Mouse (Mus musculus) hindbrain, embryonic 14.5 days (tissue): ENCODE data around the gene Opcml. TPM values are rescaled to one million over a fixed set of nuclear protein-coding genes. Genes with fewer than 3 reads are reported as not detected.

Experiments used
- ATAC-seq: fragments of 200-750 bp; cut with Nextera tagmentation; 2 replicates; pipeline ENCODE4 v1.8.0; 2017; ENCODE audit warnings: moderate number of reproducible peaks, mild to moderate bottlenecking, moderate TSS enrichment, moderate library complexity; ENCODE audit not compliant: low FRiP score
- DNase-seq: peaks from one replicate; pipeline ENCODE4 v3.0.0-alpha.2; 2015; ENCODE audit warnings: low spot score
- H3K27ac ChIP-seq: fragments of 300-500 bp; sonication (generic); 2 replicates; pipeline ENCODE4 v1.5.1; 2014; ENCODE audit warnings: mild to moderate bottlenecking, moderate library complexity
- H3K27me3 ChIP-seq: fragments of 300-500 bp; sonication (generic); 2 replicates; pipeline ENCODE4 v1.6.1; 2014; ENCODE audit warnings: mild to moderate bottlenecking, low read length, mixed read lengths; ENCODE audit not compliant: control insufficient read depth, insufficient read depth
- H3K36me3 ChIP-seq: fragments of 300-500 bp; sonication (generic); replicated peaks from 2 replicates; pipeline ENCODE4 v1.6.1; 2014; ENCODE audit not compliant: control insufficient read depth, insufficient read depth
- H3K4me1 ChIP-seq: fragments of 300-500 bp; sonication (generic); replicated peaks from 2 replicates; pipeline ENCODE4 v1.6.1; 2014; ENCODE audit warnings: antibody characterized with exemption, low read length, mixed read lengths; ENCODE audit not compliant: control insufficient read depth, insufficient read depth
- H3K4me2 ChIP-seq: fragments of 300-500 bp; sonication (generic); replicated peaks from 2 replicates; pipeline ENCODE4 v1.6.1; 2014; ENCODE audit warnings: mild to moderate bottlenecking, moderate library complexity
- H3K4me3 ChIP-seq: fragments of 300-500 bp; sonication (generic); replicated peaks from 2 replicates; pipeline ENCODE4 v1.5.1; 2014; ENCODE audit warnings: mild to moderate bottlenecking, low read length
- H3K9ac ChIP-seq: fragments of 300-500 bp; sonication (generic); 2 replicates; pipeline ENCODE4 v1.6.1; 2014
- H3K9me3 ChIP-seq: fragments of 300-500 bp; sonication (generic); 2 replicates; pipeline ENCODE4 v1.6.1; 2016; ENCODE audit warnings: low read length; ENCODE audit not compliant: control insufficient read depth
- whole genome bisulfite sequencing: fragments of 180-500 bp; shearing (Covaris S2); extraction: QIAGEN DNeasy Blood & Tissue Kit; methylation state at CpG from one replicate; pipeline ENCODE4 v1.1.7; 2014; 5-methylcytosine and 5-hydroxymethylcytosine counted together
- polyA plus RNA-seq: library from polyadenylated mRNA; unstranded; fragments of >200 nt; fragmentation: Nextera tagmentation; extraction: Ambion mirVana; gene quantifications from 2 replicates; pipeline ENCODE4 v1.2.1, GENCODE M21; 2014

Opcml gene
- polyA plus RNA-seq, 1 experiment from 2014 or later, result 42.9 TPM

DNA sequence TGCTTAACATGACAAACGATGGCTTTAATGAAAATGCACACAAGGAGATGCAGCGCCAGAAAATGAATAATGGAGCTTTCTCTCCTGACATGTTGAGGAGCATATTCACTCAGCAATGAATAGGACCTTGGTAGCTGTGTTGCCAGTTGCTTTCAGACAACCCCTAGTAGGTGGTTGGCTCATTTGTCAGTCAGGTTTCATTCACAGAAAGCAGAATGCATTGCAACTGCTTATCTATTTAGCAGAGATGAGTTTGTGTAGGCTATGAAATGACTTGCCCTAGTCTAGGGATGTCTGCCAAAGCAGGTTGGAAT lies 574.5 kb downstream of the Opcml start:
- peaks cover 11% of the 10 kb centered on the region for H3K4me1 ChIP-seq
- H3K36me3 ChIP-seq, result no peaks in the 10 kb centered on the region
- H3K27me3 ChIP-seq, result no peaks in the 10 kb centered on the region
- no peak overlapping the region for H3K4me3 ChIP-seq
- H3K9ac ChIP-seq, result no peak overlapping the region
- peak; percentile 35 for DNase-seq
- H3K27ac ChIP-seq, result peak overlapping the region; percentile 56; the same call in 1 of the 2 replicates
- 54% methylated on average over 2 of the region's 2 CpGs for WGBS
- peak; percentile 65; the same call in 1 of the 2 replicates for ATAC-seq
- no peak overlapping the region for H3K4me2 ChIP-seq
- H3K9me3 ChIP-seq, result no peaks in the 10 kb centered on the region

DNA sequence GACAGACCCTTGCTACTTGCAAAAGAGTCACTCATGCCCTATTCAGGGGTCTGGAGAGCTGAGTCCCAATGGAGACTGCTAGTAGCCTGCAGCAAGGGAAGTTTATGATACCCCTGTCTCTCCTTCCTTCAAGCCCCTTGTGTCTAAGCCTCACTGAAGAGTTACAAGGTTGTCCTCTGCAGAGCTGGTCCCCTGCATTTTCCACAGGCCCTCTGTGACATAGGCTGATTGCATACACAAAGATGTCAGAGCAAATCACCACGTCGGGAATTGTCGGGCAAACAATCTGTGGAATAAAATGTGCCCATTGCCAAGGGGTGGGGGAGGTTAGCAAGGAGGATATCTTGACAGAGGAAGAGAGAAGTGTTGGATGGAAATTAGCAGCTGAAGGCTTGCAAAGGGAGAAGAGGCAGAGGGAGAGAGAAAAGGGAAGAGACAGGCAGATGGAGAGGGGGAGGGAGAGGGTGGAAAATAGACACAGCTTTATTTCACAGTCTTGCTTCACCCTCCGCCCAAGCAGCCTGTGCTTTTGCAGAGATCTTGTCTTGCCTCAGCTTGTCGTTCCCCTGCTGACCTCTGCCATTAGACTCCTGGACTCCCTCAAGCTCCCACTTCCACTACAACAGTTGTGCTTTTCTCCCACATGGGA lies 596.1 kb downstream of the Opcml start:
- Histone ChIP-seq H3K4me1 (no peaks in the 10 kb centered on the region; the same call in 1 of the 2 replicates), H3K36me3 (no peaks in the 10 kb centered on the region), H3K27ac (no peak overlapping the region), H3K9ac (no peak overlapping the region), H3K9me3 (no peaks in the 10 kb centered on the region), H3K27me3 (no peaks in the 10 kb centered on the region), H3K4me3 (no peak overlapping the region), H3K4me2 (no peak overlapping the region)
- 51% methylated on average over 5 of the region's 5 CpGs for WGBS
- ATAC-seq, result no peak
- DNase-seq, result no peak

DNA sequence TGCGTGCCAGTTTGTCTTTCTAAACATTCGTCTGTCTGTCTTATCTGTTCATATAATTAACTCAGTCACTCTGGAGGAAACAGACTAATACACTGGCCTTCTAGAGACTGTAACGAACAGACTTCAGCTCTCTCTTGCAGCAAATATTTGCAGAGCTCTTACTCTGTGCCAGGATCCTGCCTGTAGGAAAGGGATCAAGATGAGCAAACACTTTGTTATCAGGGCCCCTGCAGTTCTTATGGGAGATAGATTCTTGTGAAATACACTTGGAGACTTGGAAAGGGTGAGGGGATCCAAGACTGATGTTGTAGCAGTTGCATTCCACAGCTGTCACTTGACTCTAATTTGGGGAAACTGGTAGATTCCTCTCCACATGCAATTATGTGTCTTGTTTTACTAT lies 604.6 kb downstream of the Opcml start:
- no peaks in the 10 kb centered on the region for H3K9me3 ChIP-seq
- H3K4me3 ChIP-seq, result no peak overlapping the region
- H3K27ac ChIP-seq, result no peak overlapping the region
- no peak overlapping the region for H3K9ac ChIP-seq
- no peak overlapping the region for H3K4me2 ChIP-seq
- 55% methylated on average over 2 of the region's 3 CpGs for WGBS
- no peak for ATAC-seq
- no peak for DNase-seq
- H3K27me3 ChIP-seq, result no peaks in the 10 kb centered on the region
- no peaks in the 10 kb centered on the region for H3K4me1 ChIP-seq
- no peaks in the 10 kb centered on the region for H3K36me3 ChIP-seq

DNA sequence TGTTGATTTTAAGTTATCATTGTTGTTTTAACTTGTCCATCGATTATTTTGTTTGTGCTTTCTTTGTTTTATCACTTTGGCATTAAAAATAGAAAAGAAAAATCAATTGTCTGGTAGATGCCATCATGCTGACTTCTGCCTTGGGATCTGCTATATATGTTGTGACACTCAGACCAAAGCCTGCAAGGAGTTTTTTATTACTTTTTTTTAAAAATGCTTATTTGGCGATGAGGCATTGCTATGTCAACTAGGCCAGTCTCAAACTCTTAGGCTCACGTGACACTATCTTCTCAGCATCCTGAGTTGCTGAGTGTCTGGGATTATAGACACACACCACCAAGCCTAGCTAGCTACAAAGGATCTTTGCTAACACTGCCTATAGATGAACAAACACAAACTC lies 605.1 kb downstream of the Opcml start:
- H3K36me3 ChIP-seq, result no peaks in the 10 kb centered on the region
- H3K27me3 ChIP-seq, result no peaks in the 10 kb centered on the region
- DNase-seq (no peak), ATAC-seq (no peak)
- H3K4me3 ChIP-seq, result no peak overlapping the region
- 91% methylated on average over 3 of the region's 3 CpGs for WGBS
- no peak overlapping the region for H3K9ac ChIP-seq
- H3K4me2 ChIP-seq, result no peak overlapping the region
- no peaks in the 10 kb centered on the region for H3K4me1 ChIP-seq
- H3K27ac ChIP-seq, result no peak overlapping the region
- no peaks in the 10 kb centered on the region for H3K9me3 ChIP-seq

DNA sequence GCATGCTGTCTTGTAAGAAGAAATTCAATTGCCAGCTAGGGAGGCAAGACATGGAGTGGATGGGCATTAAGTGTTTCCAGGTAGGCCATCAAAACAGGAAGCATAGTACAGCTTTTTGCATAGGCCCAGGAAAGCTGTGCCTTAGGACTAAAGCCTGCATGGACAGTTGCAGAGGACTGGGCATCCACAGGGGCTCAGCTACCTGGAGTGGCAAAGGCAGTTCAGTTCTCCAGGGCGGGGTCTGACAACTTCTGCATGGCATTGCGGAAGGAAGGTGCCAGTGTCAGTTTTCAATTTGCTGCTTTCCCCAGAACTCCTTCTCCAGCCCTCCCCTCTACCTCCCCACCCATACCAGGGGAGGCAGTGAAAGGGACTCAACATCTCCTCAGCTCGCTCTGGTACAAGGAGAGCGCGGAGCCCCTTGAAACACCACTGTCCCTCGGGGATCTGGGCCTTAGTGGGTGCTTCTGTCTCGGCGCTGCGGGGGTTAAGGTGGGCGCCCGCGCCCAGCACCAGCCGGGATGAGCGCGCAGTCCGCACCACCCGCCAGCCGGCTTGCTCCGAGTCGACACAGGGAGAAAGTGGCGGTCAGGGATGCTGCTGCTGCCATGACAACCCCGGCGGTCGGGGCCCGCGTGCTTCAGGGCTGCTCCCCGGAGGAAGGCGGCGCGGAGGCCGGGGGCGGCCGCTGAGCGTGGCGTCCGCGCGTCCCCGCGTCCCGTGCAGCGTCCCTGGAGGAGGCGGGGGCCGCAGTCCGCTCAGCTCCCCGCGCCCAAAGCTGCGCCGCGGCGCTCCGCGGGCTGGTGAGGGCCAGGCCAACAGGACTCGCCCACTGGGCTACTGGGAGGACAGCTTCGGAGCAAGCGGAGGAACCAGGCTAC lies 612.4 kb downstream of the Opcml start:
- Histone ChIP-seq H3K36me3 (no peaks in the 10 kb centered on the region), H3K4me2 (peak overlapping the region; percentile 89), H3K27me3 (peaks cover 11% of the 10 kb centered on the region; the same call in 1 of the 2 replicates), H3K4me3 (peak overlapping the region; percentile 48), H3K9me3 (no peaks in the 10 kb centered on the region), H3K4me1 (peaks cover 17% of the 10 kb centered on the region), H3K9ac (peak overlapping the region; percentile 56), H3K27ac (peak overlapping the region; percentile 33; the same call in 1 of the 2 replicates)
- ATAC-seq, result peak; percentile 81
- WGBS, result under 1% methylated on average over 52 of the region's 56 CpGs
- DNase-seq, result peak; percentile 42

DNA sequence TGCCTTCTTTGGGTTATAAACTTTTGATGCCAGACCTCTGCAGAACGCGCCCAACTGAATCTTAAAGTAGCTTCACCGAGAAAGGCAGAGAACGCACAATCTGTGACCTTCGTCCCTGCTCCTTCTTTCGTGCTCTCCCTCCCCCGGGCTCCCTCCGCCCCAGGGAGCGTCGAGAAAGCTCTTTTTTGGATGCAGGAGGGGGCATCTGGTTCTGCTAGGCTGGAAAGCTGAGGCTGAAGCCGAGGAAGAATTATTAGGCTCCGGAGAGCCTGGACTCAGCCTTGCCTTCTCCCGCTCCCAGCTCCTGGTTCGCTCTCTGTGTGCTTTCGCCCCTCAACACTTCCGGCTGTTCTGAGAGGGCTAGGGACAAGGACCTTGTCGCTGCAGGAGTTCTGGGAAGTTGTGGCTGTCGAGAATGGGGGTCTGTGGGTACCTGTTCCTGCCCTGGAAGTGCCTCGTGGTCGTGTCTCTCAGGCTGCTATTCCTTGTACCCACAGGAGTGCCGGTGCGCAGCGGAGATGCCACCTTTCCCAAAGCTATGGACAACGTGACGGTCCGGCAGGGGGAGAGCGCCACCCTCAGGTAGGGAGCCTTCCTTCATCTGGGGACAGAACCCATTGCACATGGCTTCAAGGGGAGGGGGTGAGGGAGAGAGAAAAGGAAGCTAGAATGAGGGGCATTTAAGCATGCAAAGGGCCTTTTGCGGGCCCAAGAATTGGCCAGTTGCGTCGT lies 613.4 kb downstream of the Opcml start:
- Histone ChIP-seq H3K27me3 (peaks cover 11% of the 10 kb centered on the region; the same call in 1 of the 2 replicates), H3K4me2 (peak overlapping the region; percentile 89), H3K4me1 (peaks cover 17% of the 10 kb centered on the region), H3K27ac (peak overlapping the region; percentile 39), H3K4me3 (peak overlapping the region; percentile 48), H3K9ac (peak overlapping the region; percentile 56), H3K9me3 (no peaks in the 10 kb centered on the region), H3K36me3 (no peaks in the 10 kb centered on the region)
- WGBS, result under 1% methylated on average over 30 of the region's 30 CpGs
- DNase-seq (peak; percentile 67), ATAC-seq (peak; percentile 69)

DNA sequence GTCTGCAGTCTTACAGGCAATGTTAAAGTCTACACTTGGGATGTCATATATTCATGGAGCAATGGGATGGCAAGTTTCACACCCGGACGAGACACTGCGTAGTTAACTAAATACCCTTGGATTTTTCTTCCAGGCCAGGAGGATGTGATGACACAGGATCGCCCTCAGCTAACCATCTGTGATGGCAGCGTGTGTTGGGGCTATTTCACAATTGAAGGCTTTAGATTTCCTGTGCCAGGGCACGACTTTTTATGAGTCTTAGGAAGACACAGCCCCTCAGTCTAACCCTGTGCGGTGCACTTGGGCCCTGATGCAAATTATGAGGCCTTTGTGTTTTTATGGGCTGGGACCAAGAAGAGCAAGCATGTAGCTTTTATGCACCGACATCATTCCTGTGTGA lies 614.0 kb downstream of the Opcml start:
- Histone ChIP-seq H3K4me1 (peaks cover 17% of the 10 kb centered on the region), H3K4me2 (peak overlapping the region; percentile 89), H3K27me3 (peaks cover 11% of the 10 kb centered on the region; the same call in 1 of the 2 replicates), H3K9me3 (no peaks in the 10 kb centered on the region), H3K27ac (peak overlapping the region; percentile 39), H3K4me3 (peak overlapping the region; percentile 48), H3K36me3 (no peaks in the 10 kb centered on the region), H3K9ac (peak overlapping the region; percentile 56)
- no peak for DNase-seq
- no peak for ATAC-seq
- WGBS, result 55% methylated on average over 8 of the region's 8 CpGs

DNA sequence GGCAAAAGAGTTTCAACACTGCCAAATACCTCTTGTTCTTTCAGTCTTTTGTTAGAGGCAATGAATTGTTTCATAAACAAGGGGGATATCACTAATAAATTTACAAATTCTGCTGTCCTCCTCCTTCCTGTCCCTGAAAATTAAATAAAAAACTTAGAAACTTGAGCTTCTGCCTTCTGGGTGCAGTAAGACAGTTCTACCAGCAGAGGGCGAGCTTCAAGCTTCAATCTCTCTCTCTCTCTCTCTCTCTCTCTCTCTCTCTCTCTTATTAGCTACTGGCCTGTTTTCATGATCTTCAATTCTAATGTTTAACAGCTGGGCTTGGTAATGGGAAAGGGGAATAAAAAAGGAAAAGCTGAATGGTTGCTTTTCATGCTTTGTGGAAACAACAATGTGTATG lies 615.2 kb downstream of the Opcml start:
- 4% methylated on average over 1 of the region's 1 CpGs for WGBS
- no peak for ATAC-seq
- Histone ChIP-seq H3K36me3 (no peaks in the 10 kb centered on the region), H3K4me1 (peaks cover 17% of the 10 kb centered on the region), H3K4me3 (no peak overlapping the region), H3K27me3 (peaks cover 11% of the 10 kb centered on the region; the same call in 1 of the 2 replicates), H3K9ac (no peak overlapping the region), H3K27ac (no peak overlapping the region), H3K9me3 (no peaks in the 10 kb centered on the region), H3K4me2 (peak overlapping the region; percentile 89)
- peak; percentile 73 for DNase-seq

DNA sequence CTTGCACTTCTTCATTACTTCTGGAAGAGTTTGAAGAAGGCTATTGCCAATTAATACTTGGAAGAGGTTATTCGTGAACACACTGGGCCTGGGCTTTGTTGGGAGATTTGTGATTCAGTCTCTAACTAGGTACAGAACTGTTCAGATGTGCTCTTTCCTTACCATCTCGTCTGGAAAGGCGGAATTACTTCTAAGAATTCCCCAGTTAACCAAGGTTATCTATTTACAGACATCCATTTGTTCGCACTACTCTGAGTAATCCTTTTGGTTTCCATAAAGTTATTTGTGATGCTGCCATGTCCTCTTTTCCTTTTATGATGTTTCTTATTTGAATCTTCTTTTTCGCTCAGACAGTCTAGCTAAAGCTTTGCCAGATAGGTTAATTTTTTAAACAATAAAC lies 630.2 kb downstream of the Opcml start:
- Histone ChIP-seq H3K36me3 (no peaks in the 10 kb centered on the region), H3K4me1 (no peaks in the 10 kb centered on the region), H3K4me3 (no peak overlapping the region), H3K9ac (no peak overlapping the region), H3K27ac (no peak overlapping the region), H3K27me3 (no peaks in the 10 kb centered on the region), H3K9me3 (no peaks in the 10 kb centered on the region), H3K4me2 (no peak overlapping the region)
- 90% methylated on average over 5 of the region's 5 CpGs for WGBS
- DNase-seq (no peak), ATAC-seq (no peak)
